15 mouse cellular contexts compared by ENCODE assay signal in the genomic region with DNA sequence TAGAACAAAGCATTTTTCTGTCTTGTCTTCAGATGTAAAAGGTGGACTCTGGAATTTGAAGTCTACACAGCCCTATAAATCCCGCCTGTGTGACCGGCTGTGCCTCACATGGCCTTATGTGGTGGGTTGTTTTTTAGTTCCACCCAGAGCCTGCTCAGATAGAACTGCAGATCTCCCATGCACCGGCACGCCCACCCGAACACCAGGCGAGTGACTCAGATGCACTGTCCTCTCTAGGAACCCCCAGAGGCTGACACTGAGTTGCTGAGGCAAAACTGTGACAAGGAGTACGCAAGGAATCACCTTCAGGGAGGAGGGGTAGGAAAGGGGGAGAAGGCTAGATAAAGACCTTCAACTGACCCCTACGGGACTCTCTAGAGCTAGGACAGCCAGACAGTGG.
"Had no signal": no experiment of that assay in that cellular context is flagged by ENCODE, and none has a peak within 500 bp of the region (broad histone marks: within the 10 kb centered on the region; RNA-seq: fewer than 3 reads in every experiment).

No protein-coding gene starts in this region.

- H3K27me3 ChIP-seq: liver, embryonic 13.5 days; neural tube, embryonic 12.5 days; neural tube, embryonic 15.5 days had no signal

- H3K27ac ChIP-seq: left cerebral cortex, adult 2 months; liver, embryonic 13.5 days; neural tube, embryonic 12.5 days; neural tube, embryonic 15.5 days had no signal

- H3K4me2 ChIP-seq: liver, embryonic 13.5 days; midbrain, embryonic 11.5 days; neural tube, embryonic 12.5 days; neural tube, embryonic 15.5 days had no signal

- H3K4me3 ChIP-seq: layer of hippocampus, adult 2 months; left cerebral cortex, adult 2 months; liver, embryonic 13.5 days; neural tube, embryonic 12.5 days; neural tube, embryonic 15.5 days had no signal

- H3K36me3 ChIP-seq: liver, embryonic 13.5 days; neural tube, embryonic 12.5 days; neural tube, embryonic 15.5 days had no signal

- DNase-seq: kidney, adult 11 months; kidney, adult 8-10 months; layer of hippocampus, postnatal 36 days; liver, embryonic 13.5 days; lung, adult 2 months; lung, postnatal 14 days; lung, postnatal 4 days; midbrain, embryonic 14.5 days; thymus, adult 18-20 months; thymus, postnatal 14 days had no signal

- H3K9me3 ChIP-seq: liver, embryonic 13.5 days; neural tube, embryonic 12.5 days; neural tube, embryonic 15.5 days had no signal

- H3K9ac ChIP-seq: liver, embryonic 13.5 days; neural tube, embryonic 12.5 days; neural tube, embryonic 15.5 days had no signal

- H3K4me1 ChIP-seq: neural tube, embryonic 12.5 days had no signal
